Mouse (Mus musculus): Measurements from ENCODE around the gene Slc36a2. TPM values are rescaled to one million over a fixed set of nuclear protein-coding genes. Genes with fewer than 3 reads are reported as not detected.
"Not testable (repeated sequence)": the region's sequence is repeated elsewhere in the genome, so short reads cannot be mapped to it uniquely, and the experiment has no call there.

Gene Slc36a2
- polyA plus RNA-seq, 1 experiment: 0.03 TPM

- no peak overlapping the region for H3K4me3 ChIP-seq (replicated peaks)
- 0 out of 2 replicates have a peak, but pooled peaks cover 5% of the 10 kb centered on the region for H3K9me3 ChIP-seq (ENCODE audit: control insufficient read depth, low read length)
- no peaks in the 10 kb centered on the region for H3K27me3 ChIP-seq (ENCODE audit: control insufficient read depth)
- no peaks in the 10 kb centered on the region for H3K36me3 ChIP-seq (ENCODE audit: control insufficient read depth)
- H3K4me1 ChIP-seq (ENCODE audit: control insufficient read depth): no peaks in the 10 kb centered on the region
- no peak for TF ChIP-seq TAL1 (IDR thresholded peaks at IDR 0.05; ENCODE audit: low read length)
- TF ChIP-seq GATA1 (IDR thresholded peaks at IDR 0.05; ENCODE audit: low read length): no peak
Observed at GRCm38 (mm10) chr11:55120279-55120678, 64.6 kb downstream of the Slc36a2 start.

GRCm38 (mm10) chr11:55117031-55117430 is 67.8 kb downstream of the Slc36a2 start:
- TF ChIP-seq TAL1 (IDR thresholded peaks at IDR 0.05; ENCODE audit: low read length) (no peak), GATA1 (IDR thresholded peaks at IDR 0.05; ENCODE audit: low read length) (no peak)
- Histone ChIP-seq H3K36me3 (ENCODE audit: control insufficient read depth) (no peaks in the 10 kb centered on the region), H3K27me3 (ENCODE audit: control insufficient read depth) (no peaks in the 10 kb centered on the region), H3K9me3 (ENCODE audit: control insufficient read depth, low read length) (0 out of 2 replicates have a peak, but pooled peaks cover 5% of the 10 kb centered on the region), H3K4me3 (replicated peaks) (no peak overlapping the region), H3K4me1 (ENCODE audit: control insufficient read depth) (no peaks in the 10 kb centered on the region)

- Histone ChIP-seq H3K27me3 (ENCODE audit: control insufficient read depth) (no peaks in the 10 kb centered on the region), H3K9me3 (ENCODE audit: control insufficient read depth, low read length) (0 out of 2 replicates have a peak, but pooled peaks cover 5% of the 10 kb centered on the region), H3K4me1 (ENCODE audit: control insufficient read depth) (no peaks in the 10 kb centered on the region), H3K36me3 (ENCODE audit: control insufficient read depth) (no peaks in the 10 kb centered on the region), H3K4me3 (replicated peaks) (no peak overlapping the region)
- TF ChIP-seq GATA1 (IDR thresholded peaks at IDR 0.05; ENCODE audit: low read length): no peak
- TF ChIP-seq TAL1 (IDR thresholded peaks at IDR 0.05; ENCODE audit: low read length): no peak
Observed at GRCm38 (mm10) chr11:55116004-55116403, 68.9 kb downstream of the Slc36a2 start.

GRCm38 (mm10) chr11:55114291-55114690 is 70.6 kb downstream of the Slc36a2 start:
- Histone ChIP-seq H3K4me1 (ENCODE audit: control insufficient read depth) (no peaks in the 10 kb centered on the region), H3K9me3 (ENCODE audit: control insufficient read depth, low read length) (0 out of 2 replicates have a peak, but pooled peaks cover 3% of the 10 kb centered on the region), H3K4me3 (replicated peaks) (no peak overlapping the region), H3K36me3 (ENCODE audit: control insufficient read depth) (no peaks in the 10 kb centered on the region; the same call in 1 of the 2 replicates), H3K27me3 (ENCODE audit: control insufficient read depth) (no peaks in the 10 kb centered on the region)
- TF ChIP-seq GATA1 (IDR thresholded peaks at IDR 0.05; ENCODE audit: low read length) (no peak), TAL1 (IDR thresholded peaks at IDR 0.05; ENCODE audit: low read length) (no peak)

GRCm38 (mm10) chr11:55113861-55114250 is 71.0 kb downstream of the Slc36a2 start:
- H3K36me3 ChIP-seq (ENCODE audit: control insufficient read depth); H3K9me3 ChIP-seq (ENCODE audit: control insufficient read depth, low read length); H3K27me3 ChIP-seq (ENCODE audit: control insufficient read depth); H3K4me3 ChIP-seq (replicated peaks); H3K4me1 ChIP-seq (ENCODE audit: control insufficient read depth): not testable (repeated sequence)

GRCm38 (mm10) chr11:55113209-55113860 is 71.5 kb downstream of the Slc36a2 start:
- H3K4me1 ChIP-seq (ENCODE audit: control insufficient read depth): no peaks in the 10 kb centered on the region
- no peaks in the 10 kb centered on the region for H3K27me3 ChIP-seq (ENCODE audit: control insufficient read depth)
- no peak overlapping the region for H3K4me3 ChIP-seq (replicated peaks)
- no peaks in the 10 kb centered on the region for H3K9me3 ChIP-seq (ENCODE audit: control insufficient read depth, low read length)
- TF ChIP-seq TAL1 (IDR thresholded peaks at IDR 0.05; ENCODE audit: low read length) (no peak), GATA1 (IDR thresholded peaks at IDR 0.05; ENCODE audit: low read length) (no peak)
- no peaks in the 10 kb centered on the region; the same call in 1 of the 2 replicates for H3K36me3 ChIP-seq (ENCODE audit: control insufficient read depth)

- no peak overlapping the region for H3K4me3 ChIP-seq (replicated peaks)
- no peak for TF ChIP-seq GATA1 (IDR thresholded peaks at IDR 0.05; ENCODE audit: low read length)
- no peak for TF ChIP-seq TAL1 (IDR thresholded peaks at IDR 0.05; ENCODE audit: low read length)
- H3K9me3 ChIP-seq (ENCODE audit: control insufficient read depth, low read length): no peaks in the 10 kb centered on the region
- no peaks in the 10 kb centered on the region for H3K27me3 ChIP-seq (ENCODE audit: control insufficient read depth)
- H3K4me1 ChIP-seq (ENCODE audit: control insufficient read depth): no peaks in the 10 kb centered on the region
- no peaks in the 10 kb centered on the region; the same call in 1 of the 2 replicates for H3K36me3 ChIP-seq (ENCODE audit: control insufficient read depth)
Observed at GRCm38 (mm10) chr11:55110566-55111169, 74.2 kb downstream of the Slc36a2 start.

- Histone ChIP-seq H3K36me3 (ENCODE audit: control insufficient read depth) (no peaks in the 10 kb centered on the region; the same call in 1 of the 2 replicates), H3K4me3 (replicated peaks) (no peak overlapping the region), H3K27me3 (ENCODE audit: control insufficient read depth) (no peaks in the 10 kb centered on the region), H3K4me1 (ENCODE audit: control insufficient read depth) (no peaks in the 10 kb centered on the region), H3K9me3 (ENCODE audit: control insufficient read depth, low read length) (no peaks in the 10 kb centered on the region)
- no peak for TF ChIP-seq GATA1 (IDR thresholded peaks at IDR 0.05; ENCODE audit: low read length)
- no peak for TF ChIP-seq TAL1 (IDR thresholded peaks at IDR 0.05; ENCODE audit: low read length)
Observed at GRCm38 (mm10) chr11:55109521-55110300, 75.2 kb downstream of the Slc36a2 start.

Other genes with a start within 250 kb of the Slc36a2 start
- 3.7 TPM in 2 replicates for gene Tnip1, start 222.2 kb downstream of the Slc36a2 start, polyA plus RNA-seq (2012)
- 0.23 and 0.47 TPM in 2 replicates for gene Anxa6, start 151.6 kb downstream of the Slc36a2 start, polyA plus RNA-seq (2012)
- not detected in 2 replicates for gene Ccdc69, start 106.9 kb downstream of the Slc36a2 start, polyA plus RNA-seq (2012)
- gene Gm2a, start 87.0 kb downstream of the Slc36a2 start, polyA plus RNA-seq (2012): 0.05 and 0.12 TPM in 2 replicates
- gene Slc36a3, start 33.4 kb downstream of the Slc36a2 start, polyA plus RNA-seq (2012): not detected in 2 replicates
- 0.09 and 0.24 TPM in 2 replicates for gene Slc36a1, start 19.3 kb upstream of the Slc36a2 start, polyA plus RNA-seq (2012)
- not detected in 2 replicates for gene Fat2, start 151.5 kb upstream of the Slc36a2 start, polyA plus RNA-seq (2012)
- 0.17 and 0.32 TPM in 2 replicates for gene Sparc, start 238.1 kb upstream of the Slc36a2 start, polyA plus RNA-seq (2012)